Mouse (Mus musculus): Measurements from ENCODE around the gene 1700023F06Rik.

The 1700023F06Rik gene

GRCm38 (mm10) chr11:103181911-103182310, 26.4 kb downstream of the 1700023F06Rik start:
- no peak for DNase-seq (ENCODE audit: low read depth, low spot score)

DNA sequence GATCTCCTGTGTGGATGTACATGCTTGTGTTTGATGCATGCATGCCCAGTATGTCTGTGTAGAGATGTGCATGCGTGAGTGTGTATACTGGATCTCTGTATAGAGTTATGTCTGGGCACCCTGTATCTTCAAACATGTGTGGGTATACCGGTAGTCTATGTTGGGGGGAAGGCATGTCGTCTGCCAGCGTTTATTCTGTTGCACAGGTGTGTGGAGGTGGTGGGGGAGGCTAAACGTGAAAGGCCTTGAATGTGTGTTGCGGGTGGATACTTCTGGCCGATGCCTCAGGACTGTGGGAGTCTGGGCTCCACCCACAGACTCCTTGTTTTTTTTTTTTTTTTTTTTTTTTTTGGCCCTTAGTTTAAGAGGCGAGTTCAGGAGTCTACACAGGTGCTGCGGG, 27.0 kb downstream of the 1700023F06Rik start:
- no peak for DNase-seq (ENCODE audit: low read depth, low spot score)

DNA sequence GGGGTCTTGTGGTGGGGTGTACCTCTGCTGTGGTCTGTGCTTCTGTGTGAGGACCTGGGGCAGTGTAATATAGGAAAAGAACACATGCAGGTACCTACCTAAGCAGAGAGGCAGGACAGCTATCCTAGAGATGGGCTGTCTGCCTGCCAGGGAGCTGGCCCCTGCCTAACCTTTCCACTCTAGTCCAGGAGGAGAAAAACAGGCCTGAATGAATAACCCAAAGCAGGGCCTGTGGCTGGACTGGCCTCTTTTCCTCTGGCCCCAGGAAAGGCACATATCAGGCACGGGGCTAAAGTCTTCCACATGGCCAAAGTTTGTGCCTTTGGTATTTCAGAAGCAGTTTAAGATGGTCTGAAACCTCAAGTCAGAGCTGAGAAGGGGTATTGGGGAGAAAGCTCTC, 27.9 kb downstream of the 1700023F06Rik start:
- no peak for DNase-seq (ENCODE audit: low read depth, low spot score)

DNA sequence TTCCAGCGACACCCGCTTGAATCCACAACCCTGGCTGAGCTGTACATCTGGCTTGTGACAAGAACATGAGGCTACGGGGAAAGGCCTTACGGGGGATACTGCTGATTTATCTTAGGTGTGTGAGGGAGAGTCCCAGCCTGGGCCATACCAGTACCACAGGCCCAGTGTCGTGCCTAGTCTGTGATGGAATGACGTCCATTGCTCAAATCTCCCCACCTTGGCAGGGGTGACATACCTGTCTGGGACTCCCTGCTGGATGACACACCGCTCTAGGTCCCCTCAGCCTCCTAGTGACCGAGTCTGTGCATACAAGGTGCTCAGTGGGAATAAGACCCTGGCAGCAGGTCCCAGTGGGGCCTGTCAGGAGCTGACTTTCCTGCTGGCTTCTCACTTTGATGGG, 29.6 kb downstream of the 1700023F06Rik start:
- DNase-seq (ENCODE audit: low read depth, low spot score), result no peak

DNA sequence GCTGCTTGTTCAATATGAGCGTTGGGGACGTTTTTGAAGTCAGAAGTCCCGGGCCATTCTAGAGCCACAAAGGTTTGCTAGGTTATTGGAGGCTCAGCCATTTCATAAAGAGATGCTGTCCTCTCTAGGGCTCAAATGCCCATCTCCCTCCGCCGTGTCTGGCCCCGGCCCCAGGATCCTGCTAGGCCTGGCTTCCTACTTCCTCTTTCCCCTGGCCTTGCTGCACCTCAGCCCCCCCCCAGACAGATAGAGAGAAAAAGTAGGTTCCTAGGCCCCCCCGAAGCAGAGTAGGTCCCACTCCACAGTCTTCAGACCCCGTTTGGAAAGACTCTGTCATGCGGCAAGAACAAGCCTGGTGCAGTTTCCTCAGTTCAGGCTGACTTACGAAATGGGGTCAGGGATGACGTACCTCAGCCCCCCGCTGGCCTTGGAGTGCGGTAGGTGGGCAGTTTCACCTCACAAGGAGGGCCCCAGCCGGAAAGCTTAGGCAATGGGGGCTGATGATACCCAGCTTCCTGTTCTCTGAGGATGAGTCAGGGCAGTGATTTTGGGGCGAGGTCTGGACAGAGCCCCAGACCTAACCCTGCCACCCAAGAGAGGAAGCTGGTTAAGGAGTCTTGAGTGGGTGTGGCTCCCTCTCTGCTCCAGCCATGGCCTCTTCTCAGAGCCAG, 30.4 kb downstream of the 1700023F06Rik start:
- DNase-seq (ENCODE audit: low read depth, low spot score), result no peak

DNA sequence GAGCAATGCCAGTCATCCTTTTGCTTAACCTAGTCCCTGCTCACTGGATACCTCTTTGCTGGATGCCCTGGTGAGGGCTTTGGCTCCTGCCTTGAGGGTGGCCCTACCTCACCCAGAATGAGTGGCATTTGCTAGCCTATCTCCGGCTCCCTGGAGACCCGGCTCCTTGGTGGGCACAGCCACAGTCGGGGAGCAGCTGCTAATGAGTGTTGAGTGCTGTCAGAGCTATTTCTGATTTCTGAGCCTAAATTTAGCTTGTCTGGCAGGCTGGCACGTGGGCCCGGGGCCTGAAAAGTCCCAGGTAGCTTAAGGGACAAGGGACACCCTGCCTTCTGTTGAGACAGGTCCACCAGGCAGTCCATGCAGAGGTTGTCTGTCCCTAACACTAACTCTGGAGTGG, 31.1 kb downstream of the 1700023F06Rik start:
- no peak for DNase-seq (ENCODE audit: low read depth, low spot score)

DNA sequence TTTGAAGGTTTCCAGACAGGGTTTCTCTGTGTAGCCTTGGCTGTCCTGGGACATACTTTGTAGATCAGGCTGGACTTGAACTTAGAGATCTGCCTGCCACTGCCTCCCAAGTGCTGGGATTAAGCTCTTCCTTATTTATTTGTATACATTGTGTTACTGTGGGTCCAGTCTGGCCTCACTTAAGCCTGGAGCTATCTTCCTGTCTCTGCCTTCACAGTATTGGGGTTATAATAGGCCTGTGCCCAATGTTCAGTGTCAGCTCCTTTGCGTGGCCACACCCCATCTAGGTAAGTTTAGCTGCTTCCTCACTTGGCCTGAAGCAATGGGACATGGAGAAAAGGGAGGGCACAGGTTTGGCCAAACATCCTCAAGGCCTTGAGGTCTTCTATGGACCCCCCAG, 31.8 kb downstream of the 1700023F06Rik start:
- no peak for DNase-seq (ENCODE audit: low read depth, low spot score)

DNA sequence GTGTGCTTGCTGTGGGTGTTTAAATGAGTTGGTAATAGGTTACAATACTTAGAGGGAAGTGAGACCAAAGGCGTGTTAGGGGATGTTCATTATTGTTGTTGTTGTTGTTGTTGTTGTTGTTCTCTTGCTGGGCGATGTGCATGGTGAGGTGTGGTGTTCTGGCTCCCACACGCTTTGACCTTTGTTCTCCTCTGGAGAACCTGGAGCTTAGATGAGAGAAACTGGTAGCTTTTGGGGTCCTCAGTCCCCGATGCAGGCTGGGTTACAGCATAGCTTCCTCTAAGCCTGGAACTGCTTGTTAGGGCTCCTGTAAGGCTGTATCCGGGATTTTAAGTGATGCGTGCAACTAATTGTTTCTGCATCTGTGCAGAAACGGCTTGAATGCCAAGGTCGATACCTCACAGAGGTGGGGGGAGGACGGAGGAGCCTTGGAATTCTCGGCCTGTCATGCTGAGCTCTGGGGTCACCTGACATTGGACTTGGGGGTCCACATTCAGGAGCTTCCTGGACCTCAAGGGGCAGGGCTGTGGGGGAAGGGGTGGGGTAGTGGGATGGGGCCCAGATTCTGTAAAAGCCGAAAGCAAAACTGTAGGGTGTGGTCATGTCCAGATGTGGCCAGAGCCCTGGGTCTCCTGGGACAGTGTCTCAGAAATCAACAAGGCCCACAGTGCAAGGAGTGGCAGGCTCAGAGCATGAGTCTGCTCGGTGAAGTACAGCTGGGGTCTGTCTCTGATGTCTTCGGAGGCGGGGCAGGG, 32.5 kb downstream of the 1700023F06Rik start:
- DNase-seq (ENCODE audit: low read depth, low spot score), result no peak

DNA sequence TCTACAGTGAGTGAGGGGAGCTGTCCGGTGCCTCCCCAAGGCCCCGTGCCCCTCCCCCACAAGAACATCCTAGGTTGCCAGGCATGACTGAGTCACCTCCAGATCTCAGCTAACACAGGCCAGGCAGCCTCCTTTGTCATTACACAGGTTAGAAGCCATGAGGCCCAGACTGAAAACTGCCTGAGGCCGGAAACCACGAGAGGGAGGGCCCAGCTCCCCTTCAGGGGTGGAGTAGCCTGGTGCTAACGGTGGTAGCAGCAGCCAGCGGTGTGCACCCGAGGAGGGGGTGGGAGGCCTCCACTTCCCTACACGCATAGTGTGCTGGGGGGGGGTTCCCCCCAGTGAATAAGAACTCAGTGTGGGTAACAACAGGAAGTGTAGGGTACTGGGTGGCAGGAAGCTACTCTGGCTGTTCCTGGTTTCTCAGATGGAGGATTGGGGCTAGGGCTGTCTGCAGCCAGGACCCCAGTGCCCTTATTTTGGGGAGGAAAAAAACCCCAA, 33.4 kb downstream of the 1700023F06Rik start:
- DNase-seq (ENCODE audit: low read depth, low spot score), result no peak

GRCm38 (mm10) chr11:103174411-103174832, 33.9 kb downstream of the 1700023F06Rik start:
- no peak for DNase-seq (ENCODE audit: low read depth, low spot score)

GRCm38 (mm10) chr11:103173771-103174344, 34.5 kb downstream of the 1700023F06Rik start:
- no peak for DNase-seq (ENCODE audit: low read depth, low spot score)

DNA sequence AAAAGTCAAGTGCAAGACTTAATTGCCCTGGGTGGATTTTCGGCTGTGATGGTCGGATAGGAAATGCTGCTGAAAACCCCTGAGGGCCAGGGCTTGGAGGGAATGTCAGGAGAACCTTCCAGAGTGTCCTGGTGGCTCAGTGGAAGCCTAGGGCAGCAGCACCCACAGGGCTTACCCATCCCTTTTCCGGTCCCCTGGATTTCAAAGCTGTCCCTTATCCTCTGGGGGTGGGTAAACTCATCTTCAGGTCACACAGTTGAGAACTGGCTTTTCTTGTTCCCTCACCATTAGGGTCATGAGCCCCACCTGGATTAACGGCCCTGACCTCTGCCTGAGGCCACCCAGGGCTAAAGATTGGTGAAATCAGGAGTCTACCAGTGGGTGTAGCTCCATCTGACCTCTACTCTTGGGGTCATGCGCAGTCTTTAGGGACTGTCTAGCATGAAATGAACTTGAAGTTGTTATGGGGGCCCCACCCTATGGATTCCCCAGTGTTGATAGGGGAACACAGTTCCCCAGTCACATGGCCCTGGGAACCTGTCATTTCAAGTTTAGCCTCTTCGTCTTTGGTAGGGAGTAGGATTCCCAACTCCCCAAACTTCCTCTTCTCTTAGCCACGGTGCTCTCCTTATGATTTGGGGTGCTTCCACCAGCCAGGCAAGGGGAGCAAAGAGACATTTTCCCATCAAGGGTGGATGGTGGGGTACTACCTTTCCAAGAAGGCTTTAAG, 35.2 kb downstream of the 1700023F06Rik start:
- DNase-seq (ENCODE audit: low read depth, low spot score), result no peak

- DNase-seq (ENCODE audit: low read depth, low spot score), result no peak
Measured at GRCm38 (mm10) chr11:103172392-103173040, 35.8 kb downstream of the 1700023F06Rik start.

- DNase-seq (ENCODE audit: low read depth, low spot score), result no peak
Measured at GRCm38 (mm10) chr11:103171703-103172391, 36.5 kb downstream of the 1700023F06Rik start.

GRCm38 (mm10) chr11:103171286-103171620, 37.1 kb downstream of the 1700023F06Rik start:
- no peak for DNase-seq (ENCODE audit: low read depth, low spot score)

- DNase-seq (ENCODE audit: low read depth, low spot score), result no peak
Measured at GRCm38 (mm10) chr11:103170494-103171285, 37.7 kb downstream of the 1700023F06Rik start, which contains the start of gene Fmnl1. Gene Fmnl1 (plus strand): TSS chr11:103171107.

DNA sequence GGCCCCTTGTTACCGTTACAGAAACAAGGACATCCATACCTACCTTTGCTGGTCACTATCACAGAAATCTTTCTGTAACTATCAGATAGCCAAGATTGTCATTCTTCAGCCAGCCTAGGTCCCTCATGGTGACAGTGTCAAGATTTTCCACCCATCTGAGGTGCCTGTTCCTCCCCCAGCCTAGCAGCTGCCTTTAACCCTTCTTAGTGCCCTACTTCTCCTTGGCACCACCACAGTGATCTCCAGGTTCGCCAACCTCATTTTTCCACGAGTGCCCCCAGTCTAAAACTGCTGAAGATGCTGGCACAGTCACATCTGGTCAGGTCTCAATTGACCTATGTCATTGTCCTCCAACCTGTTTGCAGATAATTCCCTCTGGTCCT, 38.3 kb downstream of the 1700023F06Rik start:
- no peak for DNase-seq (ENCODE audit: low read depth, low spot score)

DNA sequence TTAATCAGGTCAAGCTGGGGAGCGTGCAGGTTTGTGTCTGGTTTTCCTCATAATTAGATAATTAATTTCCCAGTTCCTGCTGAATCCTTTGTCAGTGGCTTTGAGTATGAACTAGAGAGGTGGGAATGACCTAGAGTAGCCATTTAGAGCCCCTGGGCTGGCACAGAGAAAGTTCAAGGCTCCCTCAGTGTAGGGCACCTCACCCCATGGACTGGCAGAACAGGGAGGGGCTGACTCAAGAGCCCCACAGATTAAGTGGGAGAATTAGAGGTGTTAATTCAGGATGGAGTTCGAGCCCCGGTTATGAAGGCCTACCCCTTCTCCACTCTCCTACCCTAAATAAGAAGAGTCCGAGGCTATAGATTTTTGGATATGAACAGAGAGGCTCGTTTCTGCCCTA, 38.7 kb downstream of the 1700023F06Rik start:
- no peak for DNase-seq (ENCODE audit: low read depth, low spot score)

DNA sequence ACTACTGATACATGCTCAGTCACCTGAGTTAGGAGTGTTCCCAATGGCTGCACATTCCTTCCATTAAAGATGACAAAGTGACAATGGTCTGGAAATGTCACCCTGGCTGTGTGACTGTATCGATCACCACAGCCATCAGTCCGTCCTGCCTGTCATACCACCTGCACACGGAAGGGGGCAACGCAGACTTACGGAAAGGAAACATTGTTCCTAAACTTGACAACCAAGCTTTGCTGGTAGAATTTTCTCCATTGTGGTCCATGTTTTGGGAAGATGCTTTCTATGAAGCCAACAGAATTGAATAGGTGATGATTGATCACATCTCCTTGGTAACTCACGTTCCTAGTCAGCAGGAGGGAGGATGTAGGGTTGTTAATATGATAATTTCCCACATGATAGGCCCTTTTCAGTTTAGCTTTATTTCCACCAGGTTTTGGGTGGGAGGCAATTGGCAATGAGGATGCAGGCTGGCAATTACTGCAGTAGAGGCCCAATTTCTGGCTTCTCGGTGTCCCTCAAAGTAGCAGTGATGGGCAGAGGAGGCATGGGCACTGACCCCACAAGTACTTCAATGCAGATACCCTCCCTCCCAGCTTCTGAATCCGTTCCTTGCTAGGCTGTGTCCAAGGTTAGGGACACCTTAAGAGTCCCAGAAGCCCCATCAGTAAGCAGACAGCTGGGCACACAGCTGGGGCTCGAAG, 39.5 kb downstream of the 1700023F06Rik start:
- no peak for DNase-seq (ENCODE audit: low read depth, low spot score)
